Mouse (Mus musculus) kidney, adult 2 months (tissue): Measurements from ENCODE around the gene Zbtb25.

Source experiments
- CTCF ChIP-seq: fragments of 200-500 bp; conservative IDR thresholded peaks from 2 replicates; pipeline ENCODE4 v1.5.1; 2011; ENCODE audit warnings: low read depth, mild to moderate bottlenecking, control low read depth, low read length, moderate library complexity, mixed read lengths; ENCODE audit not compliant: insufficient read depth, insufficient read length
- POLR2A ChIP-seq: fragments of 200-500 bp; IDR thresholded peaks from one replicate; pipeline ENCODE4 v1.6.1; 2011; ENCODE audit warnings: low read depth, low read length, control low read depth

DNA sequence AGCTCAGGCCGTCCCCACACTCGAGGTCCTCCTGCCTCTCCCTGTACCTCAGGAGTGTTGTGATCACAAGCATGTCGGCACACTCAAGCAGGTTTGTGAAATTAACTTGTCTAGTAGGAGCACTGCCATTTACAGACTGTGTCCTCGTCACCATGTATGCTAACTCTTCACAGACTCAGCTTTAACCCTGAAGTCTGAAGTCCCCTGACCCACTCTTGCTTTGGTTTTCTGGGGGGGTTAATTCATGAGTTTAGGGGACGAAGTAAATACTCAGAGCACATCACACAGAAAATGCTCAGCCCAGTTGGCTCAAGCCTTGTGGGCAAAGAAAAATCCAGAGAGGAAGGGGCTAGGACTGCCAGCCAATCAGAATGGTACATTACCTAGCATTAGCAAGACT is 33.8 kb downstream of the Zbtb25 start:
- TF ChIP-seq POLR2A (no peak), CTCF (no peak)
